Mouse (Mus musculus): ENCODE results near the gene Hk1. TPM values are rescaled to one million over a fixed set of nuclear protein-coding genes. Genes with fewer than 3 reads are reported as not detected.

Gene Hk1
- 22.4 and 33.7 TPM in 2 replicates for polyA plus RNA-seq (2012; rRNA removed)

DNA sequence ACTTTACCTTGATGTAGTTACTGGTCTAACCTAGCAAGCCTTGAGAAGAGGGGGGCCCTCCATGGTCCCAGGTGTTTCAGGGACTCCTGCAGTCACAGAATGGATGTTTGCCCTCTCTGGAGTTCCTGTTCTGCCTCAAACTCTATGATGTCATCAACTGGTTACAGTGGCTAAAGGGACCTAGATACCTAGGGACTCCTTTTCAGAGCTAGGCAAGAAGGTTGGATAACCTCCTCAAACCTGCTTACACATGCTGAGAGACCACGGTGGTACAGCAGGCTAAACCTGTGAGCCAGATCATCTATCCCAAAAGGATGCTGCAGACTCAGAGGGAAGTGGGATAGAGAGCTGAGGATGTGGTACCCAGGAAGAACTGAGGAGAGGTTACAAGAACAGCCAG lies at the start of gene Hk1:
Gene Hk1, minus strand, starts transcription at position 101 of the 400 bp plus-strand sequence.
- DNase-seq (ENCODE audit: low read depth) = no peak

DNA sequence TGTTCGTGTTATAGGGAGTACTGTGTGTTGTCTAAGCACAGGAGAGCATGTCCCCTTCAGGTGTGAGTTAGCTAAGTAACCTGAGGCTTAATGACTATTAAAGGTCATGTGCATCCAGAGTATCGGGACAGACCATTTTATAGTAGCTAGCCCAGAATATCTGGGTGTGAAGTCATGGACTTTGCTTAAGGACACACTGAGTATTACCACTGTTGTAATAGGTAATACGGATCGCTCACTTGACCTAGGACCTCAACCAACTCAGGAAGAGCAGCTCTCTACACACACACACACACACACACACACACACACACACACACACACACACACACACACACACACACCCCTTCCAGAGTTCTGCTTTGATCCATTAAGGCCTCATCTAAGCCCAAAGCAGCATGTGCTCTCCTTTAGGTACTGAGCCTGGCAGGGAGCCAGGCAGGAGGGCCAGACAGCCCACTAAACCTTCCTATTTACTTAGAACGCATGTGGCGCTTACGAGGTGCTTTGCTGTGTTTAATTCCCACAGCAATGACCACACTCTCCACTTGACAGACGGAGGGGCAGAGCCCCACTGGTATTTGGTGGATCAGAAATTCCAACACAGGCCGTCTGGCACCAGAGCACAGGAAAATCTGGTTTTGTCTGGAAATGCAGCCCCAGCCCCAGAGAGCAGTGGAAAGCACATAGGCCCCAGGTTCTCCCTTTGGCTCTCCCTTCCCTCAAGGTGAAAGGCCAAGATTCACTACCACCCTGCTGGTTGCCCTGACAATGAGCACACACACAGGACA lies 45.6 kb upstream of the Hk1 start:
- DNase-seq (ENCODE audit: low read depth) = no peak

DNA sequence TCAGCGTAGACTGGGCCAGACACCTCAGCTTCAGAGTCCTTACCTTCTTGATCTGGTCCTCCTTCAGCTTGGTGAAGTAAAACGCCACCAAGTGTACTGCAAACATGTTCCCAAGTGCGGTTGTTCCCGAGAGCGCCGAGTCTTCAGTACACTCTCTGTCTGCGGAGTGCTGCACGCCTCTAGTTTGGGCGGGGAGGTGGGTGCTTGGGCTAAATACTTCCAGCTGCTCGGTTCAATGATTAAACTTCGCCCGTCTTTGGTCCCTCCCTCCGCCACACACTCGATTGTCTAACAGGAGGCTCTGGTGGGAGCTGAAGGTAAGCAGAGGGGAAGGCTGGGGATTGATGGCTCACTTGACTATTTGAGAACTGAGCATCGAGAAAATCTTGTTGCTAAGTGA lies 42.5 kb upstream of the Hk1 start, which contains the start of gene Hkdc1:
Gene Hkdc1, minus strand, starts transcription at position 237 of the 400 bp plus-strand sequence.
- DNase-seq (ENCODE audit: low read depth) = no peak

DNA sequence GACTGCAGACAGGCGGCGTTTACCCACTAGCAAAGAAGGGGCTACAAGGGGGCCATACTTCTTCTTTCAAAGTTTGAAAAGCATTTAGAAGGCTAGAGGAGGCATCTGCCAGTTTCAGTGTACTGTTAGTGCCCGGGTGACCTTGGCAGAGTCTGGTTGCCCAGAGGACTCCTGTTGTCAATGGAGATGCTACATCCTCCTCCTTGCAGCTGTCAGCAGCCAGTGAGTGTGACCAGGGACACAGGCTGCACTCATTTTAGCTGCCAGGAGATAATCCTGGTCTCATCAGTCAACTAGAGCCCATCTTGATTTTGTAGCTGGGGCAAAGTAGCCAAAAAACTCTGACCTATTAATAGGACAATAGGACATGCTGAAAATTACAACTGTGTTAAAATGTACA lies 41.4 kb upstream of the Hk1 start:
- DNase-seq (ENCODE audit: low read depth) = no peak

DNA sequence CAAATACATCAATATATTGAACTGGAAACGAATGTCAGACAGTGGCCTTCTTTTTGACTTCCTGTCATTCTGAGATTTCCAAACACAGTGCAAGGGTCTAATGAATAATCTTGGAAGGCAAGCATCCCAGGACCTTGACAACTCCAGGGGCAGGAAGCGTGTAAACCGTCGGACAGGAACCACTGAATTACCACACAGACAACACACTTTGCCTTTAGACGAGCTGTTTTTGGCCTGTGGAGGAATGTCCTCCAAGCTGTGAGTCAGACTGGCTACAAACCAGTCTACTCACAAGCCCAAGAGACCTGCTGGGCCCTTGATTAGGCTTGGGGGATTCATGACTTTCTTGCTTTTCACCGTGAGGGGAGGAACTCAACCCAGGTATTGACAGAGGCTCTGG lies 40.7 kb upstream of the Hk1 start:
- no peak for DNase-seq (ENCODE audit: low read depth)

DNA sequence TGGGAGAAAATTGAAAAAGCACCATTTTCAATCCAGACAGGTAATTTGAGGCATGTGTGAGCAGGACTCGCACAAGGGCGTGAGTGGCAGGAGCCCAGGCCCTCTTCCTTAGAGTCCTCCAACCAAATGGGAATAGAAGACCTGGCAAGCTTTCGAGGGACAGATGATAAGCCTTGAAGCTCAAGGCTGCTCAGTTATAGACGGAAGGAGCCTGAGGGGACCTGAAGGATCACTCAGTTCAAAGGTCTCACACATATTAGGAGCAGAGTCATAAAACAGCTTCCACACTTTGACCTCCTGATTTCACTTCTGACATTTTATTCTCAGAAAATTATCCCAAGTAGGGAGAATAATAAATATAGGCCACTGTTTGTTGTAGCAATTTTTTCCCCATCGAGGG lies 39.7 kb upstream of the Hk1 start:
- no peak for DNase-seq (ENCODE audit: low read depth)

DNA sequence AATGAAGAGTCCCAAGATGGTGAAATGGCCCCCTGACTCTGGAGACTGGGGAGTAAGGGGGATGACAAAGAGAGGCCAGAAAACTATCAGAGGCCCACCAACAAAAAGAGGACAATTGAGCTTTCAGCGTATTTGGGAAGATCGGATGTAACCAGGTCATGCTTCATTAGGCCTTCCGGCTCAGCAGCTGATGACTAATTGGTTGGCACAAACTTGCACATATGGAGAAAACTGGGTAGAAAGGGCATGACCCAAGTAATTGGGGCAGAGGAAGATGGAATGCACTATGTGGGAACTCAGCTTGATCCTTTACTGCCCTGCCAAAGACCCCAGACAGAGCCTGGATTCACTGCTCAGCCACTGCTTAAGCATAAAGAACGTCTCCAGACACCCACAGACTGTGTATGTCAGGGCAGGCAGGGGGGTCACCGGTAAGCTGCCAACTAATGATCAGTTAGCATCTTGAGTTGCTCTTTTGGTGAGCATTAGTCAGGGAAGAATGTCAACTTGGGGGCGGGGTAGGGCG lies 39.2 kb upstream of the Hk1 start:
- DNase-seq (ENCODE audit: low read depth) = no peak

DNA sequence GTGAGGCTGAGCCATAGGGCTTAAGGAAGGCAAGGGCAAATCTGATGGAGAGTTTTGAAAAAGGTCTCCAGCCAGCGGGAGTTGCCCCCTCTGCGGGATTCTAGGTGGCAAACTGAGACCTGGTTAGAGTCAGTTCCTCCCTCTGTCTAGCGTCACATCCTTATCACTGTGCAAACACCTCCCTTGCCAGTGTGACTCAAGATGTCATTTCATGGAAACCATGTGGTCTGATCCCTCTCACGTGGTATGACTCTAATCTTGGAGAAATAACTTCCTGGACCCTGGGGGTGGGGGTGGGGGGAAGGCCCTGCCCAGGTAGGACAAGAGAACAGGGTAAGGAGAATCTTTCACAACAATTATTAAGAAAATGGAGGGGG lies 33.9 kb upstream of the Hk1 start:
- DNase-seq (ENCODE audit: low read depth) = no peak

DNA sequence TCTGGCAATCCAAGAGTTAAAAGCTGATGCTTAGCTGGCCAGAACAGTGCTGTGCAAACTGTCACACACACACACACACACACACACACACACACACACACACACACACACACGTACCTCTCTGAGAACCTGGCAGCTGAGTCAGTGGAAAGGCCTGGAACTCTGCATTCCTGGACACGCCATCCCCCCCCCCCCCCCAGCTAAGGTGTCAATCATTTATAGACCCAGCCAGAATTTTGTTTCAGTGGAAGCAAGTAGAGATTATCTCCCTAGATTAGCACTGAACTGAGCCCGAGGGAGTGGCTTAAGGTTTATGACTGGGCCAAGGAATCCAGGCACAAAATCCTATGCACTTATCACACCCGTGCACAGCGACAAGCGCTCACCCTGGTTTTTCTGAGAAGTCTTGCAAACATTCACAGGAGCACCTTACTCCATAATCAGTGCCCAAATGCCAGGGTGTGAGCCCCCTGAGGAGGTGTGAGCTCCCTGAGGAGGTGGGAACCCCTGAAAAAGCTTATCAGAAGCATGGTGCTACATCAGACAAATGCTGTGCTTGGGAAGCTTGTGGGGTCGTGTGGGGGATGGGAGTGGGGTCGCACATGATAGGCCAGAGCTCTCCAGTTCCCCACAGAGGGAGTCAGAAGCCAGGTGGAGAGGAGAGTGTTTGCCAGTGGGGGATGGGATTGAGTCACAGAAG lies 33.3 kb upstream of the Hk1 start:
- no peak for DNase-seq (ENCODE audit: low read depth)

DNA sequence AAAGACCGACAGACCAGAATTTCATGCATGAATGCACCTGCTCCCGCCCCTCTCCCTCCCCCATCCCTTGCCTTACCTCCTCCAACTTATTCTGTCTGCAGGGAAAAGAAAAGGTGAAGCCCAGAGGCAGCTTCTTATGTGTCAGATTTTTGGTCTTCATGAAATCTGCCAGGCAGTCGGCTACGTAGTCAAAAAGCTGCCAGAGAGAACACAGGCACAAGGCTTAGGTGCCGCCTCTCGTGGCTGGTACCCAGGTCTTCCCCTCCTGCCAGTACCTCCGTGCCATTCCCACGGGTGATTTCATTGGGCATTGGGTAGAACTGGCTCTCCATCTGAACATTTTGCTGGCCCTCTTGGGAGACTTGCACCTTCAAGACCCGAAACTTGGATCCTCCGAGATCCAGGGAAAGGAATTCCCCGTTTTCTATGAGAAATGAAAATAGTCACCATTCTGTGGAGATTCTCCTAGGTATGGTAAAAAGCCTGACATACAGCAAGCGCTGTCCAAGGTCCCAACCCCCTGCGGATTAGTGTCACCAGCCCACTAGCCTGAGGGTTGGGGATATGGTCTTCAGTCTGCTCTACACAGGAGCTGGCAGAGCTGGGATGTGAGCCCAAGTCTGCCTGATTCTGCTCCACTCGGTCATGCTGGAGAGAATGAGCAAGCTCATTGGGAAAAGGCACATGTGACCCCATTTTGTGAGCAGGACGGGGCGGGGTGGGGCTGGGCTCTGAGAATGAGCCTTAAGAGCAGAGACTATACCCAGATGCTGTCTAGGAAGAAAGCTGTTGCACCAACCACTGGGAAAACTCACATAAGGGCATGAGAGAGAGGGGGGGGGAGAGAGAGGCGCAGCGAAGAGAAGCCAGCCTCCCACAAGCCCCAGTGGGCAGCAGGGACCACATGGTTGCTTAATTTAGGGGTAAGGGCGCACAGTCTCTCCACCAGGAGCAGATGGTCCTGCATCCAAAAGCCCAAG lies 32.0 kb upstream of the Hk1 start:
- no peak for DNase-seq (ENCODE audit: low read depth)

DNA sequence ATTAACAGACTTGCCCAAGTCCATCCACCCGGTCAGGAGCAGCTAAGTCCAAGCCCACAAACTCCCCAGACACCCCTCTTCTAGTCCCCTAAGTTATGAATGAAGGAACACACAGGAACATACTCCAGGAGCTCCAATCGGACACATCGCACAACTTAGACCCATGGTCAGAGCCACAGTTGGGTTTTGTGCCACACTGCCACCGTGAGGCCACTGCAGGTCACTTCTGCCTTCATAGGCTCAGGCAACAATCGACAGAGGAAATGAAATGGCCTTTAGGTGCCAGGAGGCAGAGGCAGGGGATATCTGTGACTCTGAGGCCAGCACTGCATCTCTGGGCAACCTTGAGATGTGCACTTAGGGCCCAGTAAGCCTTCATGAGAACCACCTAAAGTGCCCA lies 31.2 kb upstream of the Hk1 start:
- no peak for DNase-seq (ENCODE audit: low read depth)

DNA sequence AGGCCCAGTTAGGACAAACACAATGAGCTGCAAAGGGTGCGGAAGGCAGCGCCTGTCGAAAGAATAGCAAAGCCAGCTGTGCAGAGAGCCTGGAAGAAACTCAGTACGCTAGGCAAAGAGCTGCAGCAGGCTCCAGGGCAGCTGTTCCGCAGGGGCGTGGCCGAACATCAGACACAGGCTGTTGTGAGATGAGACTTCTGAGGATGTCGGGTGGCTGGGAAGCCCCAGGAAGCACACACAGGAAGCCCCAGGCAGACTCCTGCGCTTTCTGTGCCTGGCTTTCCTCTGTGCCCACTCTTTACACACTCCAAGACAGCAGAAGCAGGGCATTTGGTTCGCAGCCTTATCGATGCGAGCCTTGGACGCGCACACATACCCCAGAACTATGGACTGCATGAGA lies 25.2 kb upstream of the Hk1 start:
- DNase-seq (ENCODE audit: low read depth) = no peak

DNA sequence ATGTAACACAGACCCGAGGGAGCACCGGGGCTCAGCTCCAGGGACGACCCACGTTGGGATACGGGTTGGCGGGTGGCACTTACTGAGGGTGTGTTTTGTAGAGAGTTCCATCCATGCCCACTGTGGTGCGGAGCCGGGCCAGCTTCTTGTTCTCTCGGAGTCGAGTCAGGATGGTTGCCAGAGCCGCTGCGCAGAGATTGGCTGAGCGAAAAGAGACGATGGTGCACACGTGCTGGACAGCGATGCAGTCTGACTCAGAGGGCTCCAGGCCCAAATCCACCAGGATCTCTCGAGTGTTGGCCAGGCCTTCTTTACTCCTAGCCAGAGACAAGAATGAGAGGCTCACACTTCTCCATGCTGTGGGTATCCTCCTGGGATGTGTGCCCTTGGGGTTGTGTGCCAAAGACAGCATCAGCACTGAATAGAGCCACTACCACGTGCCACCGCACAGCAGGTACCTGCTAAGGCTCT lies 22.0 kb upstream of the Hk1 start:
- DNase-seq (ENCODE audit: low read depth) = no peak

DNA sequence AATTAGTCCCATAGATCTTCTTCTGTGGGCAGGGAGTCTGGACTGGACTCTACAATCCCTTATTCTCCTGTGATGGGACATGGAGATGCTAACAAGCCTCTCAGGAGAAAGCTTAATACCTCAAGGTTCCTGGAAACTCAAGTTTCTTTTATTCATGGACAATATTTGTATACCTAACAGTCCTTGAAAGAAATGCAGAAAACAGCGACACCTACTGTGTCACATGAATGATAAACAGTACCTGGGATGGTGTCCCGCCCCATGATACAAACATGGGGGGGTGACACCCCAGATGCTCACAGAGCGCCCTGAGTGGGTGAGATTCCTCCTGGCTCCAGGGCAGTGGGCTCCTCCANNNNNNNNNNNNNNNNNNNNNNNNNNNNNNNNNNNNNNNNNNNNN lies 3.3 kb upstream of the Hk1 start:
- DNase-seq (ENCODE audit: low read depth) = no peak

DNA sequence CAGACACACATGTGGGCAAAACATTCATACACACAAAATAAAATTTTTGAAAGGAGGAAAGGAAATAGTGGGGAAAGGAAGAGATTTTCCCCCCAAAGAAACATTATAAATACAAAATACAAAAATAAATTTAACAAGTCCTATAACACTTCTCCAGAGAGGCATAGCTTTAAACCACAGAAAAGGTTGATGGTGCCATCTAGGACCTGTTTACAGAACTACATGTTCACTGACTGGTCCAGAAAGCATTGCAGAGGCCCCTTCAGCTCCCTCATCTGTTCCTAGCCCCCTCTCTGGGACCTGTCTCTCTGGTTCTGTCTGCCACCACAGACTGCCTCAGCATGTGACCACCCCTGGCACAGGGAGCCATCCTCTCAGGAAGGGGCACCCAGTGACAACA lies 1.2 kb upstream of the Hk1 start:
- no peak for DNase-seq (ENCODE audit: low read depth)

DNA sequence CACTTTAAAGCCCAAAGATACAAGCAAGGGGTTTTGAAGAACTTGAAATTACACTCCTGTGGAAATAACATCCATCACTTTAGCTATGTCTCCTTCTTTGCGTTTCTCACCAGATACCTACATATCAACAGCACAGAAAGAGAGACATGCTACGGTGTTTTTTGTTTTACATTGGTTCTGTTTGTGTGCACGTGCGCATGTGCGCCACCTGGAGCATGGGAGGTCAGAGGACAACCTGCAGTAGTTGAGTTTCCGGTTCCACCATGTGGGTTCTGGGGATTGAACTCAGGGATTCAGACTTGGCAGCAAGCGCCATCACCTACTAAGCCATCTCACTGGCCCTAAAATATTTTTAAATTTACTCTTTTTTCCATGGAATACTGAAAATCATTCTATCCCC lies 20.9 kb downstream of the Hk1 start:
- DNase-seq (ENCODE audit: low read depth) = no peak

DNA sequence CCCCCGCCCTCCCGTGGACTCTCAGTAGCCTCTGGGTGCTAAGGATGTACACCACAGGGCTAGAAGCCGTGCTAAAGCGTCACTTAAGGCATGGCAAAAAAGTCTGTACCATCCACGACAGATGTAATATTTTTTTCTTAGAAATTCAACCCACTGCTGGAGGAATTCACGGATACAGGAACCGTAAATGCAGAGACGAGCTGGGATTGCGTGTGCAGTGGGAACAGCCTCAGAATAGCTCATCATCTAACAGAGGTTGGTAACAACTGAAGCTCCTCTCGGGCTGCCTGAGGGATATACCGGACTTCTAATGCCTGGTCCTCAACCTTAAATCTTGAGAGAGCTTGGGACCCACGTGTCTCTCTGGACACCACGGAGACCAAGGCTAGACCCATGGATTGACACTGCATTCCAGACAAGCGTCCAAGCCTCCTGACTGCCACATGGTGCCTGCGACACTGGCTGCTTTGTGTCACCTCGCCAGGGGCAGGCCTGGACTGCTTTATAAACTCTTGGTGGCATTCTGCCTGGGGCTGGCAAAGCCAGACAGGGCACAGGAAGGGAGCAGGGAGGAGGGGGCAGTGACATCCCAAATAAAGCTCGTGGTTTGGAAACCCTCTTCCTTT lies 23.5 kb downstream of the Hk1 start:
- DNase-seq (ENCODE audit: low read depth) = no peak

DNA sequence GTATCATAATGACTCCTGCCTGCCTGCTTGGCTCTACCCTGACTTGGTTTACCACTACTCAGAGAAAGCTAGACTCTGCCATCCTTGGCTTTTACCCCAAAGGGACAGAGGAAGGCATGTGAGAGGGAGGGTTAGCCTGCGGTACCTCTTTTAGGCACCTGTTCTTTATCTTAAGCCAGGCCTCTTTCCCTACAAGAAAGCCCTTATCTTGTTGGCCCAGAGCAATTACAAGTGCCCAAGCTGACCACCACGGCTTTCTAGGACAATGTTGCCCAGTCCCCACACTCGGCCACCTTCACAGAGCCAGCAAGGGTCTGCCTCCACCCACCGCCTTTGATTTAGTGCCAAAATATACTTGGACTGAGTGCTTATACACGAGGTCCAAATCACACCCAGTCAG lies 34.6 kb downstream of the Hk1 start:
- no peak for DNase-seq (ENCODE audit: low read depth)

DNA sequence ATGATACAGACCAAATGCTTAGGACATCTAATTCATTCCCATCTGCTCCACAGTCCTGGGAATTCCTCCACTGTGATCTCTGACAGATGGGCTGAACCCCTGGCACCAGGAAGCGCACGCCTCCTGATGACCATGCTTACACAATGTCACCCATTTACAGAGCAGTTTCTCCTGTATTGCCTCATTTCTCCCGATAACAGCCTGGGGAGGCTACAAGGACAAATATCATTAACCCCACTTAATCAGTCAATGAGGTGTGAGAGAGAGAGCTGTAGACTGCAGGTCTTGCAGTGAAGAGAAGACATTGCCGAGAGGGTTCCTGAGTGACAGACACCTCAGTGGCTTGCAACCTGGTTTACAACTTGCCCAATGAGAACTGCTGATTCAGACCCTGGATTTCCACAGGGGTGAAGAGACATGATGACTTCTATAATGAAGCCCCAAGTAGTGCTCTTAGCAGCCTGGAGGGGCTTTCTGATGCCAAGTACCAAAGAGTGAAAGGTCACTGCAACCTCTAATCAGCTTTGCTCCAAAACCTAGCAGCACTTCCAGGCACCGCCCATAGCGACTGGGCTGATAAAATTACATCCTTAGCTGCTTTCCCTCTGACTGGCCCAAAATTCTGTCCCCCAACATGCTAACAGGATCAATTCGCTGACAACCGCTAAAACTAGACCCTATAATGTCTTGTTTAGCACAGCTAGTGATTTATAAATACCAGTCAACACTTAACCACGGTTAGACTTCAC lies 35.5 kb downstream of the Hk1 start:
- DNase-seq (ENCODE audit: low read depth) = no peak

DNA sequence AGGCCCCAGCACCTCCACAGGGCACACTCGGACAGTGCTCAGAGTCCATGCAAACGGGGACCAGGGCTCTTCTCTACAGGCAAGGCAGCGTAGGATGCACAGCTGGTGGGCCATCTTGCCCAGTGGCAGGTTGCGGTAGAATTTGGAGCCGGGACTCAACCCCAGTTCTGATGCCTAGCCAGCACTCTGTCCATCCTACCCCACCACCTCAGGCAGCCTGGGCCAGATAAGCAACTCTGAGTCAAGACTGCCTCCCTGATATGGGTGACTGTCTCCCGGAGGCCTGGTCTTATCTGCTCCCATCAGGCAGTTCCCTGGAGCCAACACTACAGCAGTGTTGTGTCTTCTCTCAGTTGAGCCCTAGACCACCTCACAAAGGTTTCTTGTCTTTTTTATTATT lies 37.2 kb downstream of the Hk1 start:
- DNase-seq (ENCODE audit: low read depth) = no peak

DNA sequence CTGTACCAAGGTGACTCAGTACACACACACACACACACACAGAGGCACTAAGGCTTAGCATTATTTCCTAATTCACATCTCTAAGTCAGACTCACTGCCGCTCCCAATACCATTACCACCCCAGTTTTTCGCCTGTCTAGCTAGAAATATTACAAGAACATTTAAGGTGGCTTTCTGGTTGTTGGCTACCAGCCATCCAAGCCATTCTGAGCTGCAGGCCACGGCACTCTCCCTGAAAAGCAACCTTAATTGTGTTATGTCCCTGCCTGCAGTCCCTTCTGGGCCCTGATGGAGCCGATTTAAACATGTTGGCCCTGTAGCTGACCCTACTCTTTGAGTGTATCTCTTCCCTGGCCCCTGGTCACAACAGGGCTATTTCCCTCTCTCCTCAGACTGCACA lies 37.8 kb downstream of the Hk1 start:
- DNase-seq (ENCODE audit: low read depth) = no peak
